Mouse (Mus musculus) hindbrain, embryonic 16.5 days (tissue): ENCODE data around the gene Cdc34. TPM values are rescaled to one million over a fixed set of nuclear protein-coding genes. Genes with fewer than 3 reads are reported as not detected.

Experiments used
- ATAC-seq: fragments of 200-750 bp; cut with Nextera tagmentation; 2 replicates; pipeline ENCODE4 v1.8.0; 2017; ENCODE audit warnings: moderate TSS enrichment, moderate library complexity
- H3K27ac ChIP-seq: fragments of 300-500 bp; sonication (generic); 2 replicates; pipeline ENCODE4 v1.5.1; 2014; ENCODE audit warnings: low read depth, mild to moderate bottlenecking, control low read depth, low read length, moderate library complexity
- H3K27me3 ChIP-seq: fragments of 300-500 bp; sonication (generic); replicated peaks from 2 replicates; pipeline ENCODE4 v1.6.1; 2014; ENCODE audit warnings: low read length; ENCODE audit not compliant: control insufficient read depth, insufficient read depth
- H3K36me3 ChIP-seq: fragments of 300-500 bp; sonication (generic); 2 replicates; pipeline ENCODE4 v1.6.1; 2014; ENCODE audit warnings: mild to moderate bottlenecking, low read length, moderate library complexity, mixed read lengths; ENCODE audit not compliant: control insufficient read depth, insufficient read depth
- H3K4me1 ChIP-seq: fragments of 300-500 bp; sonication (generic); 2 replicates; pipeline ENCODE4 v1.6.1; 2014; ENCODE audit warnings: low read depth, low read length; ENCODE audit not compliant: control insufficient read depth, insufficient read depth
- H3K4me2 ChIP-seq: fragments of 300-500 bp; sonication (generic); 2 replicates; pipeline ENCODE4 v1.6.1; 2014; ENCODE audit warnings: mild to moderate bottlenecking, low read length, control low read depth, moderate library complexity
- H3K4me3 ChIP-seq: fragments of 300-500 bp; sonication (generic); 2 replicates; pipeline ENCODE4 v1.5.1; 2014; ENCODE audit warnings: mild to moderate bottlenecking, low read length, control low read depth, moderate library complexity
- H3K9ac ChIP-seq: fragments of 300-500 bp; sonication (generic); 2 replicates; pipeline ENCODE4 v1.6.1; 2014; ENCODE audit warnings: low read depth, mild to moderate bottlenecking, control low read depth, low read length, moderate library complexity
- H3K9me3 ChIP-seq: fragments of 300-500 bp; sonication (generic); 2 replicates; pipeline ENCODE4 v1.6.1; 2014; ENCODE audit warnings: mild to moderate bottlenecking, low read length, moderate library complexity; ENCODE audit not compliant: control insufficient read depth
- WGBS: fragments of 180-500 bp; shearing (Covaris S2); extraction: QIAGEN DNeasy Blood & Tissue Kit; methylation state at CpG from one replicate; pipeline ENCODE4 v1.1.7; 2014; 5-methylcytosine and 5-hydroxymethylcytosine counted together
- polyA plus RNA-seq: library from polyadenylated mRNA; unstranded; fragments of >200 nt; fragmentation: Nextera tagmentation; extraction: Ambion mirVana; gene quantifications from 2 replicates; pipeline ENCODE4 v1.2.1, GENCODE M21; 2015

The Cdc34 gene
- polyA plus RNA-seq, 1 experiment from 2014 or later = 73.5 TPM

- Histone ChIP-seq H3K4me3 (no peak overlapping the region), H3K27ac (no peak overlapping the region), H3K9ac (no peak overlapping the region), H3K4me1 (peaks cover under 1% of the 10 kb centered on the region), H3K27me3 (no peaks in the 10 kb centered on the region), H3K36me3 (peaks cover 33% of the 10 kb centered on the region), H3K4me2 (no peak overlapping the region), H3K9me3 (no peaks in the 10 kb centered on the region)
- ATAC-seq = no peak
- 94% methylated on average over 3 of the region's 3 CpGs for WGBS
These were observed 7.2 kb downstream of the Cdc34 start for GRCm38 (mm10) chr10:79689178-79689577.

- no peak for ATAC-seq
- 98% methylated on average over 2 of the region's 2 CpGs for WGBS
These were observed 10.1 kb downstream of the Cdc34 start for GRCm38 (mm10) chr10:79691986-79692548.

DNA sequence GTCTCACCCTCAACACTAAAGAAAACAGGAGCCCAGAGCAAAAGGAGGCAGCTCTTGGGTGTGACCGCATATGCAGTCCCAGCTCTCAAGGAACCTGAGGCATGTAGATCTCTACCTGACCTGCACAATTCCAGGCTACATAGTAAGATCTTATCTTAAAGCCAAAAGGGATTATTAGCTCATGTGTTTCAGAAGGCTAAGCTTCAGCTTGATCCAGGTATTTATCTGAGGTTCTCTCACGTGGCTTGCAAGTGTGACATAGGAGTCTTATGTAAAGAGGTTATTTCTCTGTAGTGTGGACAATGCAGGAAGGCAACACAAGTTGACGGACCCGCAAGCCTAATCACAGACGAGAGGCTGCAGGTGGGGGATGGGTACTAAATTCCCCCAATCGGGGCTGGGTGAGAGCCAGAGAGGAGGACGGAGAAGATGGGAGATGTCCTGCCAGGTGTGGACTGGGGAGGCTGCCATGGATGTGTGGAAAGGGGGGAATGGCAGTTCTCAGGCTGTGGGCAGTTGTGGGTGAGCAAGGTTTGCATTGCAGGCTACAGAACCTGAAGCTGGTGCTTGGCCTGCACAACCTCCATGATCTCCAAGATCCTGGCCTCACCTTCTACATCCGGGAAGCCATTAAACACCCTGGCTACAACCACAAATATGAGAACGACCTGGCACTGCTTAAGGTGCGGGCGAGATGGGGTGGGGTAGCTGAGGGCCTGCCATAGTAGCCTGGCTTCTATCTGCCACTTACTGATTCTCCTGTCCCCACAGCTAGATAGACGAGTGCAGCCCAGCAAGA is 11.8 kb downstream of the Cdc34 start:
- Histone ChIP-seq H3K4me3 (no peak overlapping the region), H3K9ac (no peak overlapping the region), H3K27me3 (no peaks in the 10 kb centered on the region), H3K4me2 (no peak overlapping the region), H3K4me1 (no peaks in the 10 kb centered on the region), H3K9me3 (no peaks in the 10 kb centered on the region), H3K36me3 (peaks cover 5% of the 10 kb centered on the region; the same call in 1 of the 2 replicates), H3K27ac (no peak overlapping the region)
- WGBS = 71% methylated on average over 12 of the region's 12 CpGs
- no peak for ATAC-seq

More at GRCm38 (mm10) chr10:79691986-79692548, 10.1 kb downstream of the Cdc34 start:
- no peaks in the 10 kb centered on the region for H3K27me3 ChIP-seq
- no peak overlapping the region for H3K9ac ChIP-seq
- H3K36me3 ChIP-seq = peaks cover 17% of the 10 kb centered on the region
- H3K4me3 ChIP-seq = no peak overlapping the region
- H3K27ac ChIP-seq = no peak overlapping the region
- H3K9me3 ChIP-seq = no peaks in the 10 kb centered on the region
- H3K4me1 ChIP-seq = no peaks in the 10 kb centered on the region
- no peak overlapping the region for H3K4me2 ChIP-seq

DNA sequence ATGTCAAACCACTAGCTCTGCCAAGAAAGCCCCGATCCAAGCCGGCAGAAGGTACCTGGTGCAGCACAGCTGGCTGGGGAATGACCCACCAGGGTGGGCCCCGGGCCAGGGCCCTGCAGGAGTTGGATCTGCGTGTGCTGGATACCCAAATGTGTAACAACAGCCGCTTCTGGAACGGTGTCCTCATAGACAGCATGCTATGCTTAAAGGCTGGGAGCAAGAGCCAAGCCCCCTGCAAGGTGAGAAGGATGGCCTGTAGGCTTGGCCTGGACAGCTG is 12.3 kb downstream of the Cdc34 start:
- no peaks in the 10 kb centered on the region for H3K9me3 ChIP-seq
- no peak overlapping the region for H3K27ac ChIP-seq
- H3K4me2 ChIP-seq = no peak overlapping the region
- no peak overlapping the region for H3K9ac ChIP-seq
- H3K4me1 ChIP-seq = no peaks in the 10 kb centered on the region
- H3K27me3 ChIP-seq = no peaks in the 10 kb centered on the region
- H3K4me3 ChIP-seq = no peak overlapping the region
- ATAC-seq = no peak
- H3K36me3 ChIP-seq = peaks cover under 1% of the 10 kb centered on the region; the same call in 1 of the 2 replicates
- 76% methylated on average over 6 of the region's 6 CpGs for WGBS

DNA sequence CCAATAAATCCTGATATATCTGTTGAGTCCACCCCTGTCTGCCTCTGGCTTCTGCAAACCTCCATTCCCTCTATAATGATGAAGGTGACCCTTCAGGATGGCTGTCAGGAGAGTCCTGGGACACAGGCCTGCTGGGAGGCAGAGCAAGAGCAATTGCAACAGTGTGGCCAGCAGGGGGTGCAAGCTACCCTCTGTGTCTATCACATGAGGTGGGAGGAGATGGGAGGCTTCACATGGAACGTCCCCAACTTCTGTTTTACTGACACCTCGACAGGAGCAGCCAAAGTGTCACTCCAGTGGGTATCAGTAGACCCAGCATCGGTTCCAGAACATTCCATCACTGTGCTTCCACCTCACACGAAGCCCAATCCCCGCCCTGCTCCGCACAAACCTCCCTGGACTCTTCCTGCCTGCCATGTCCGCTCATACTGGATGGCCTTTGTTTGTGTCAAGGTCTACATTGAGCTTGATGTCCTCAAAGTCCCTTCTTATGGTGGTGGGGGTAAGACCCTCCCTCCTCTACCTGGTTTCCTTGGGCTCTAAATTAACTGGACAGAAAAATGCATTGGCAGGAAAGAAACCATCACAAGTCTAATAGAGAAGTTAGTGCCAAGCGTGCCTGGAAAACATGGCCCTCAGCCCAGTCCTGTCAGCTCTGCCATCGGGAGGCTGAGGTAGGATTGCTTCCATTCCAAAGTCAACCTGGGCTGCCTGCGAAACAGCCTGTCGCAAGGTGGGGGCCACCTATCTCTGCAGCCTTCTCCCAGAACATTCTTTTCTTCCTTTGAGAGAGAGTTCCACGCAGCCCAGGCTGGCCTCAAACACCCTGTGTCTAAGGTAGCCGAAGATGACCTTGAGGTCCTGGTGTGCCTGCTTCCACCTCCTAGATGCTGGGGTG is 13.5 kb downstream of the Cdc34 start:
- Histone ChIP-seq H3K9ac (no peak overlapping the region), H3K4me3 (no peak overlapping the region), H3K27me3 (no peaks in the 10 kb centered on the region), H3K36me3 (no peaks in the 10 kb centered on the region), H3K4me2 (no peak overlapping the region), H3K27ac (peak overlapping the region; percentile 37; the same call in 1 of the 2 replicates), H3K9me3 (no peaks in the 10 kb centered on the region), H3K4me1 (no peaks in the 10 kb centered on the region)
- no peak for ATAC-seq
- WGBS = 61% methylated on average over 13 of the region's 13 CpGs

DNA sequence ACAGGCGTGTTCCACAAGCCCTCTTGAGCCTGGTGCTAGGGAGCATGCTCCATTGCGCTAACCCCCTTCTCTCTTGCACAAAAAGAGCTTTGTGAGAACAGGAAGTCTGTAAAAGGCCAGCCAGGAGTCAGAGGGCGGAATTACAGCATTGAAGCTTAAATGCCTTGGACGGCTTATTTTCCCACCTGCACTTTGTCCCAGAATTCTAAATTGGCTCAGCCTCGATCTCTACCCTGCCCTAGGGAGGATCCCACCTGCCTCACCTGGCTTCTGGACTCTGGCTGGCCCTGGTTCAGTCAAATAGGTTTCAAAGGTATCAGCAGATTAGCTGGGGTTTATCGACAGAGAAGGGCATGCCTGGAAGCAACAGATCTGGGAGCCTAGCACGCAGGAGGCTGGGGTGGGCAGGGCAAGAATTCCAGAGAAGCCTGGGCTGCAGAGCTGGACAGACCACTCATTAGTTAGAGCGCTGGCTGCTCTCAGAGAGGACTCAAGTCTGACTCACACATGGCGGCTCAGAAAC is 14.2 kb downstream of the Cdc34 start:
- Histone ChIP-seq H3K36me3 (no peaks in the 10 kb centered on the region), H3K4me3 (no peak overlapping the region), H3K4me2 (no peak overlapping the region), H3K27me3 (no peaks in the 10 kb centered on the region), H3K9ac (no peak overlapping the region), H3K9me3 (no peaks in the 10 kb centered on the region), H3K27ac (peak overlapping the region; percentile 37; the same call in 1 of the 2 replicates), H3K4me1 (no peaks in the 10 kb centered on the region)
- 72% methylated on average over 9 of the region's 9 CpGs for WGBS
- ATAC-seq = no peak

DNA sequence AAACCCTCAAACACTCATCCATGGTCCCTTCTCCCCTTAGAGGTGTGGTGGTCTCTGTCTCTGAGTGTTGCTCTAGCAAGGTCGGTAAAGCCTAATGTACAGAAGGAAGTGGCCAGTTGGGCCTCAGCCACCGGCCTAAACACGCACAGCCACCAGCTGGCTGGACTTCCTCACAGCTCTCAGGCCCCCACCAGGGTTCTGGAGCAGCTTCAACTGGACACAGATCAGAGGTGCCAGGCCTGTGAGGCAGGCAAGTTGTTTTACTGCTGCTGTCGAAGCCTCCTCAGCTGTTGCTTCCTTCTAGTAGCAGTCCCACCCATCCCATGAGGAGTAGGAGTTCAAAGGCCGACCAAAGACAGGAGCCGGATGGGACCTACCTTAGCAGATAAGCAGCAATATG is 15.9 kb downstream of the Cdc34 start:
- no peak overlapping the region for H3K4me3 ChIP-seq
- 66% methylated on average over 6 of the region's 6 CpGs for WGBS
- no peak for ATAC-seq

GRCm38 (mm10) chr10:79698459-79698858 is 16.5 kb downstream of the Cdc34 start:
- 93% methylated on average over 6 of the region's 6 CpGs for WGBS
- Histone ChIP-seq H3K27ac (no peak overlapping the region), H3K36me3 (no peaks in the 10 kb centered on the region), H3K4me1 (no peaks in the 10 kb centered on the region), H3K27me3 (no peaks in the 10 kb centered on the region), H3K4me3 (no peak overlapping the region), H3K9ac (no peak overlapping the region), H3K4me2 (no peak overlapping the region), H3K9me3 (no peaks in the 10 kb centered on the region)
- no peak for ATAC-seq

More for the DNA sequence above, 15.9 kb downstream of the Cdc34 start:
- Histone ChIP-seq H3K27ac (no peak overlapping the region), H3K36me3 (no peaks in the 10 kb centered on the region), H3K9me3 (no peaks in the 10 kb centered on the region), H3K4me2 (no peak overlapping the region), H3K4me1 (no peaks in the 10 kb centered on the region), H3K9ac (no peak overlapping the region), H3K27me3 (no peaks in the 10 kb centered on the region)

GRCm38 (mm10) chr10:79700676-79701075 is 18.7 kb downstream of the Cdc34 start:
- WGBS = 52% methylated on average over 7 of the region's 7 CpGs
- Histone ChIP-seq H3K4me1 (peaks cover 8% of the 10 kb centered on the region), H3K36me3 (no peaks in the 10 kb centered on the region), H3K9me3 (no peaks in the 10 kb centered on the region), H3K9ac (no peak overlapping the region), H3K27me3 (no peaks in the 10 kb centered on the region), H3K4me2 (no peak overlapping the region), H3K27ac (peak overlapping the region; percentile 45; the same call in 1 of the 2 replicates), H3K4me3 (no peak overlapping the region)
- no peak for ATAC-seq
